Mouse (Mus musculus): Measurements from ENCODE around the gene Arhgap45. TPM values are rescaled to one million over a fixed set of nuclear protein-coding genes. Genes with fewer than 3 reads are reported as not detected.
"Not testable (repeated sequence)": the region's sequence is repeated elsewhere in the genome, so short reads cannot be mapped to it uniquely, and the experiment has no call there.

Arhgap45 gene
- polyA plus RNA-seq, 1 experiment from 2014 or later, result 7.7 TPM

DNA sequence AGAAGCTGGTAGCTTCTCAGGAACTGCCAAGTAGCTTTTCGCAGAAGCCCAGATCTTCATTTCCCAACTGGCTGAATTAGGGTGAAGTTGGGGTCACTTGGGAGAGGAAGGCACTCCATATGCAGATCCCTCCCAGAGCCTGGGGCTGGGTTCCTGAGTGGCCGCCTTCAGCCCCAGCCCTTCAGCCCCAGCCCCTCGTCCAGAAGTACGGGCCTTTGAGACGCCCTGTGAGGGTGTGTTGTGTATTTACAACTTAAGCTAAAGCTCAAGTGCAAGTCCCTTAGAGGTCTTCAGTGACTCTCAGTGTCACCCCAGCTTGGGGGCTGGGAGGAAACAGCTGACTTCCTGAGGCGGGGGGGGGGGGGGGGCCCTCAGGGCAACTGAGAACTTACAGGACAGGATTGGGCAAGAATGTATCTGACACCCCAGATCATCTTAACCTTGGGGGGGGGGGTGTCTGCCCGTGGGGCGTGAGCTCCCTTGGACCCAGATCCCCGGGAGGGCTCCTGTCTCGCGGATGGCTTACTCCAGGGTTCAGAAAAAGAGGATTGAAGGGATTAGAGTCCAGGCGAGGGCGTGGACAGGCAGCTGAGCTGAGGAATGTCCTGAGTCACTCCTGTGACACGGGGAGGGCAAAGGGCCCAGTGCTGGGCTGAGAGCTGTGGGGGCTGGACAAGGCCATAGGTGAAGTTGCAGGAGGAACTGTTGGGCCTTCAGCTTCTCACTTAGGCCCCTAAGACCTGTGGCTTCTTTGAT, 35.3 kb downstream of the Arhgap45 start:
- Histone ChIP-seq H3K4me1 (ENCODE audit: control insufficient read depth, insufficient read depth, low read length) (peaks cover 23% of the 10 kb centered on the region), H3K27ac (ENCODE audit: low read depth, low read length) (peak overlapping the region; percentile 45), H3K9ac (ENCODE audit: low read depth, low read length) (0 out of 2 replicates have a peak overlapping the region, but pooled peaks have one; percentile 14), H3K4me2 (replicated peaks; ENCODE audit: low read depth, low read length) (no peak overlapping the region), H3K4me3 (ENCODE audit: low read length) (no peak overlapping the region), H3K9me3 (ENCODE audit: control insufficient read depth, low read length) (no peaks in the 10 kb centered on the region), H3K27me3 (ENCODE audit: control insufficient read depth, insufficient read depth, low read length) (no peaks in the 10 kb centered on the region), H3K36me3 (ENCODE audit: control insufficient read depth, insufficient read depth, low read length) (peaks cover 13% of the 10 kb centered on the region)
- 44% methylated on average over 14 of the region's 14 CpGs for WGBS
- ATAC-seq (ENCODE audit: low FRiP score, low TSS enrichment), result no peak

DNA sequence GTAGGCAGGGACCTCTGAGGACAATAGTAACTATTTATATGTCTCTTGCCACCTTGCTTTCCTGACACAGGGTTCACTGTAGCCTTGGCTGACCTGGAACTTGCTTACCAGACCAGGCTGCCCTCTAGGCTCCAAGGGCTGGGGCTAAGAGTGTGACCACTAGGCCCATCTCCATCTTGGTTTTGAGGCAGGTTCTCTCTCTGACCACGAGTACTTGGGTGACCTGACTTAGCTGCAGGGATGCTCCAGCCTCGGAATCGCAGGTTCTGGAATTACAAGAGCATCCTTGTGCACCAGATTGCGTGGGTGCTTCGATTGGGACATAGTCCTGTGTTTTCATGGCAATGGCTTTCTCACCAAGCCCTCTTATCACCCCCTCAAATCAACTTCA, 35.9 kb downstream of the Arhgap45 start:
- 84% methylated on average over 5 of the region's 5 CpGs for WGBS
- Histone ChIP-seq H3K9ac (ENCODE audit: low read depth, low read length) (no peak overlapping the region), H3K4me1 (ENCODE audit: control insufficient read depth, insufficient read depth, low read length) (peaks cover 17% of the 10 kb centered on the region), H3K9me3 (ENCODE audit: control insufficient read depth, low read length) (no peaks in the 10 kb centered on the region), H3K27ac (ENCODE audit: low read depth, low read length) (peak overlapping the region; percentile 45; the same call in 1 of the 2 replicates), H3K4me3 (ENCODE audit: low read length) (no peak overlapping the region), H3K4me2 (replicated peaks; ENCODE audit: low read depth, low read length) (no peak overlapping the region), H3K27me3 (ENCODE audit: control insufficient read depth, insufficient read depth, low read length) (no peaks in the 10 kb centered on the region), H3K36me3 (ENCODE audit: control insufficient read depth, insufficient read depth, low read length) (peaks cover 19% of the 10 kb centered on the region)
- ATAC-seq (ENCODE audit: low FRiP score, low TSS enrichment), result no peak

DNA sequence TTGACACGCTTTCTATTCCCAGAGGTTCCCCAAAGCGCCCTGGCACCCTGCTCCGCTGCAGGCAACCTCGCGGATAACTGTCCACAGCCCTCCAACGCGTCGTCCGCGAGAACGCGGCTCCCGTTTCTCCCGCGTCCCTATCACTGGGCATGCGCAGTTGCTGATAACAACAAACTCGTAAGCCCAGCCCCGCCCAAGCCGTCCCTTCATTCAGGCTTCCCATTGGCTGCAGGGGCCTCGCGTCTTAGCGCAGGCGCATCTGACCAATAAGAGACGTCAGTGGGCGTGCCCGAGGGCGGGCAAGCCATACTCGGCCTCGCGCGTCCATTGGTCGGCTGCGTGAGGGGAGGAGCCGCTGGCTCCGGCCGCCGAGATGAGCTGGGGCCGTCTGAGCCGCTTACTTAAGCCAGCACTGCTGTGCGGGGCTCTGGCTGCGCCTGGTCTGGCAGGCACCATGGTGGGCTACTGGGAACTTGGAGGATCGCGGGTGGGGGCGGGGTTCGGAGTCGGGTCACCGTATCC, 36.9 kb downstream of the Arhgap45 start:
- under 1% methylated on average over 47 of the region's 47 CpGs for WGBS
- H3K9me3 ChIP-seq (ENCODE audit: control insufficient read depth, low read length), result no peaks in the 10 kb centered on the region

DNA sequence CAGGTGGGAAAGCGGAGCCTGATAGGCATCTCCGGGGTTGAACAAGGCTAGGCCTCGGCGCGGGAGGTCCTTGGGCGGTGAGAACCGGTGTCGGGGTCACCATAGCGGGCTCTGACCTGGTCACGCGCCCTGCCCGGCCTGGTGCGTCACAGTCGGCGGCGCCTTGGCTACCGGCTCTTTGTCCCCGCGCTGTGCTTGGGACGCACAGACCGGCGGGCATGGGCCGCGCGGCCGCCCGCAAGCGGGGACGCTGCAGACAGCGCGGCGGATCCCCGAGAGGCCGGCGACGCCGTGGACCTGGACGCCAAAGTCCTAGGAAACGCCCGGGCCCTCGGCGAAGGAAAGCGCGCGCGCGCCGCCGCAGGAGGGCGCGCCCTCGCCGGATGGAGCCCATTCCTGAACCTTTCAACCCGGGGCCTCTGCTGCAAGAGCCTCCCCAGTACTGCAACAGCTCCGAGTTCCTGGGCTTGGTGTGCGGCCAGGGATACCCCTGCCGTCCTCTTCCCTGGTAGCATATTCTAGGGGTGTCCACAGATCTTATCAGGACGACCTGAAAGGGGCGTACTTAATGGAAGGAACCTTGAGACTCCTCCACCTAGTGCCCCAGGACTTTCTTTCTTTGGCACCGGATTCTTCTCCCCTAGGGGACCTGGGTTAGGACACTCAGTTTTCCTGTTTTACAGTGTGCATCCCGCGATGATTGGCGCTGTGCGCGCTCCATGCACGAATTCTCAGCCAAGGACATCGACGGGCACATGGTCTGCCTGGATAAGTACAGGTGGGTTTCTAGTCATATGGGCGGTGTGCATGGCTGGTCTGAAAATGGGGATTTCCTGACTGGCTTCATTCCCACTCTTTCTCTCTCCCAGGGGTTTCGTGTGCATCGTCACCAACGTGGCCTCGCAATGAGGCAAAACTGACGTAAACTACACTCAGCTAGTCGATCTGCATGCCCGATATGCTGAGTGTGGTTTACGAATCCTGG, 37.7 kb downstream of the Arhgap45 start:
- Histone ChIP-seq H3K4me3 (ENCODE audit: low read length) (peak overlapping the region; percentile 86), H3K4me1 (ENCODE audit: control insufficient read depth, insufficient read depth, low read length) (peaks cover 17% of the 10 kb centered on the region), H3K9me3 (ENCODE audit: control insufficient read depth, low read length) (no peaks in the 10 kb centered on the region), H3K27me3 (ENCODE audit: control insufficient read depth, insufficient read depth, low read length) (no peaks in the 10 kb centered on the region), H3K4me2 (replicated peaks; ENCODE audit: low read depth, low read length) (peak overlapping the region; percentile 86), H3K27ac (ENCODE audit: low read depth, low read length) (peak overlapping the region; percentile 99), H3K9ac (ENCODE audit: low read depth, low read length) (peak overlapping the region; percentile 97), H3K36me3 (ENCODE audit: control insufficient read depth, insufficient read depth, low read length) (peaks cover 33% of the 10 kb centered on the region)
- WGBS, result 1% methylated on average over 73 of the region's 77 CpGs
- ATAC-seq (ENCODE audit: low FRiP score, low TSS enrichment), result peak; percentile 45

More for the DNA sequence above, 36.9 kb downstream of the Arhgap45 start:
- peak overlapping the region; percentile 97 for H3K9ac ChIP-seq (ENCODE audit: low read depth, low read length)
- H3K36me3 ChIP-seq (ENCODE audit: control insufficient read depth, insufficient read depth, low read length), result peaks cover 29% of the 10 kb centered on the region
- ATAC-seq (ENCODE audit: low FRiP score, low TSS enrichment), result peak; percentile 97
- peak overlapping the region; percentile 86 for H3K4me3 ChIP-seq (ENCODE audit: low read length)
- H3K27ac ChIP-seq (ENCODE audit: low read depth, low read length), result peak overlapping the region; percentile 99
- peak overlapping the region; percentile 86 for H3K4me2 ChIP-seq (replicated peaks; ENCODE audit: low read depth, low read length)
- peaks cover 17% of the 10 kb centered on the region for H3K4me1 ChIP-seq (ENCODE audit: control insufficient read depth, insufficient read depth, low read length)
- no peaks in the 10 kb centered on the region for H3K27me3 ChIP-seq (ENCODE audit: control insufficient read depth, insufficient read depth, low read length)

DNA sequence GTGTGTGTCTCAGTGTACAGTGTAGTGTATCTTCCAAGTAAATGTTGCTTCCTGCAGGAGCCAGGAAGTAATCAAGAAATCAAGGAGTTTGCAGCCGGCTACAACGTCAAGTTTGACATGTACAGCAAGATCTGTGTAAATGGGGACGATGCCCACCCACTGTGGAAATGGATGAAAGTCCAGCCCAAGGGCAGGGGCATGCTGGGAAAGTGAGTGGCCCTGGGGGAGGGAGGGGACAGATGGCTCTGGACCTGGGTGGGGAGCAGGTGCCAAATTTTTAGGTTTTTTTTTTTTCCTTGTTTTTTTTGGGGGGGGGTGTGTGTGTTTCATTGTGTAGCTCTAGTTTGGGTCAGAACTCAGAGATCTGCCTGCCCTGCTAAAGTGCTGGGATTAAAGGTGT, 38.5 kb downstream of the Arhgap45 start:
- not testable (repeated sequence) for H3K27ac ChIP-seq (ENCODE audit: low read depth, low read length); ATAC-seq (ENCODE audit: low FRiP score, low TSS enrichment); H3K27me3 ChIP-seq (ENCODE audit: control insufficient read depth, insufficient read depth, low read length); H3K9me3 ChIP-seq (ENCODE audit: control insufficient read depth, low read length)
- Histone ChIP-seq H3K4me1 (ENCODE audit: control insufficient read depth, insufficient read depth, low read length) (peaks cover 17% of the 10 kb centered on the region), H3K36me3 (ENCODE audit: control insufficient read depth, insufficient read depth, low read length) (peaks cover 39% of the 10 kb centered on the region), H3K9ac (ENCODE audit: low read depth, low read length) (peak overlapping the region; percentile 97), H3K4me2 (replicated peaks; ENCODE audit: low read depth, low read length) (peak overlapping the region; percentile 86), H3K4me3 (ENCODE audit: low read length) (peak overlapping the region; percentile 86)
- WGBS, result 16% methylated on average over 3 of the region's 3 CpGs

DNA sequence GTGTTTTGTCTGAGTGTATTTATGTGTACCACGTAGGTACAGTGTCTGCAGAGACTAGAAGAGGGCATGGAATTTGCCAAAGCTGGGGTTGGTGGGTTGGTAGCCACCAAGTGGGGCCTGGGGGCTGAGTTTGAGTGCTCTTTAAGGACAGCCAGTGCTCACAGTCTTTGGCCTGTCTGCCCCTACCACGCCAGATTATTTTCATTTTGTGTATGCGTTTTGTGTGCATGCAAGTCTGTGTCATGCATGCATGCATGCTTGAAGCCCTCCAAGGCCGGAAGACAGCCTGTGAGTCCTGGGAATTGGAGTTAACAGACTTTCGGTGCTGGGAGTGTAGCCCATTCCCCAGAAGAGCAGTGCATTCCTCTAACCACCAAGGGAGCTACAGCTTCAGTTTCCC, 38.9 kb downstream of the Arhgap45 start:
- WGBS, result 84% methylated on average over 5 of the region's 5 CpGs
- Histone ChIP-seq H3K4me1 (ENCODE audit: control insufficient read depth, insufficient read depth, low read length) (peaks cover 17% of the 10 kb centered on the region), H3K9me3 (ENCODE audit: control insufficient read depth, low read length) (no peaks in the 10 kb centered on the region), H3K4me2 (replicated peaks; ENCODE audit: low read depth, low read length) (peak overlapping the region; percentile 86), H3K27ac (ENCODE audit: low read depth, low read length) (no peak overlapping the region), H3K36me3 (ENCODE audit: control insufficient read depth, insufficient read depth, low read length) (peaks cover 40% of the 10 kb centered on the region), H3K27me3 (ENCODE audit: control insufficient read depth, insufficient read depth, low read length) (no peaks in the 10 kb centered on the region), H3K4me3 (ENCODE audit: low read length) (peak overlapping the region; percentile 86; the same call in 1 of the 2 replicates), H3K9ac (ENCODE audit: low read depth, low read length) (peak overlapping the region; percentile 97; the same call in 1 of the 2 replicates)
- no peak for ATAC-seq (ENCODE audit: low FRiP score, low TSS enrichment)

DNA sequence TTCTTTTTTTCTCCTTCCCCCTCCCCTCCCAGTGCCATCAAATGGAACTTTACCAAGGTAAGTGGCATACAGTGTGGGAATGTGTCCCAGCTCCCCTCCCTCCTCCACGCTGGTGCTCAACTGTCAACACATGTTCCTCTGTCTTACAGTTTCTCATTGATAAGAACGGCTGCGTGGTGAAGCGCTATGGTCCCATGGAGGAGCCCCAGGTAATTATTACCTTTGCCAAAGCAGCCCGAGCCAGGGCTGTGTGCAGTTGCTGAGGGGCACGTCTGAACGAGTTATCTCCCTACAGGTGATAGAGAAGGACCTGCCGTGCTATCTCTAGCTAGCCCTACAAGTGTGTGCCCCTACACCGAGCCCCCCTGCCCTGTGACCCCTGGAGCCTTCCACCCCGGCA, 39.4 kb downstream of the Arhgap45 start:
- Histone ChIP-seq H3K4me1 (ENCODE audit: control insufficient read depth, insufficient read depth, low read length) (peaks cover 17% of the 10 kb centered on the region), H3K4me3 (ENCODE audit: low read length) (no peak overlapping the region), H3K27ac (ENCODE audit: low read depth, low read length) (no peak overlapping the region), H3K27me3 (ENCODE audit: control insufficient read depth, insufficient read depth, low read length) (no peaks in the 10 kb centered on the region), H3K9ac (ENCODE audit: low read depth, low read length) (no peak overlapping the region), H3K36me3 (ENCODE audit: control insufficient read depth, insufficient read depth, low read length) (peaks cover 45% of the 10 kb centered on the region), H3K9me3 (ENCODE audit: control insufficient read depth, low read length) (no peaks in the 10 kb centered on the region), H3K4me2 (replicated peaks; ENCODE audit: low read depth, low read length) (no peak overlapping the region)
- ATAC-seq (ENCODE audit: low FRiP score, low TSS enrichment), result no peak
- 87% methylated on average over 9 of the region's 10 CpGs for WGBS

DNA sequence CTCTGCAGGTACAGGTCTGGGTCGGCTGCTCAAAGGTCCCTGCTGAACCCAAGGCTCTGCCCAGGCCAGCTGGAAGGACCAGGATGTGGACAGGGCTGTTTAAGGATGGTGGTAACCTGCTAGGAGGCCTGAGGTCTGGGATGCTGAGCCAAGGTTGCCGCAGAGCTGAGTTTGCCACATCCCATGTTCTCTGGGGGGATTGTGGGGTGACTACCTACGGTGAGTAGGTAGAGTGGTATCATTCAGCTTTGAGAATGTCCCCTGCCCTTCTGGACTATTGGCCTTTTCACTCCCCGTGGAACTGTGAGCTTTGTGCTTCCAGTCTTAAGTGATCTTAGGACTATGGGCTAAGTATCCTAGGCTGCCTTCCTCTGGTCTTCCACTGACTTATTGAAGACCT, 40.1 kb downstream of the Arhgap45 start:
- Histone ChIP-seq H3K4me2 (replicated peaks; ENCODE audit: low read depth, low read length) (no peak overlapping the region), H3K9ac (ENCODE audit: low read depth, low read length) (no peak overlapping the region)
- WGBS, result 88% methylated on average over 4 of the region's 4 CpGs

More for the DNA sequence above, 40.1 kb downstream of the Arhgap45 start:
- Histone ChIP-seq H3K27ac (ENCODE audit: low read depth, low read length) (no peak overlapping the region), H3K36me3 (ENCODE audit: control insufficient read depth, insufficient read depth, low read length) (peaks cover 50% of the 10 kb centered on the region), H3K4me1 (ENCODE audit: control insufficient read depth, insufficient read depth, low read length) (peaks cover 17% of the 10 kb centered on the region), H3K9me3 (ENCODE audit: control insufficient read depth, low read length) (no peaks in the 10 kb centered on the region), H3K4me3 (ENCODE audit: low read length) (no peak overlapping the region), H3K27me3 (ENCODE audit: control insufficient read depth, insufficient read depth, low read length) (no peaks in the 10 kb centered on the region)
- no peak for ATAC-seq (ENCODE audit: low FRiP score, low TSS enrichment)

Measured in kidney, embryonic 14.5 days (tissue).